Mouse (Mus musculus): Measurements from ENCODE around the gene Ubc.

Ubc gene

DNA sequence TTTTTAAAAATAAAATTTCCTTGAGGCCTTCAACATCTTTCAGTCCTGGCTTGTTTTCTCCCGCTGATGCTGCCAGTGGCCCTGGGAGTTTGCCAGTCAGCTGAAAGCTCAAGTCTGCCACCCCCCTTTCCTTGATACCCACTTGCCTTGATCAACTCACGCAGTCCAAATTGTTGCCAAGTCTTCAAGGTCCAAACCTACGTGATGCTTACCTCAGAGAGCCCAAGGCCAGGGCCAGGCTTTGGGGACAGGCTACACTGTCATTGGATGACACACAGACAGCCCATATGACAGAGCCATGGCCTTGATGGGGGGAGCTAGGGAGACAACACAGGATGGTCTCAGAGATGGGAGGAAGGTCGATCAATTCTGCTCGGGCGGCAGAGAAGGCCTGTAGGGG is 45.7 kb downstream of the Ubc start:
- no peak for DNase-seq

GRCm38 (mm10) chr5:125341459-125342090 is 48.4 kb downstream of the Ubc start:
- no peak for DNase-seq

- peak; percentile 89 for DNase-seq
Measured at GRCm38 (mm10) chr5:125340547-125341262, 49.3 kb downstream of the Ubc start, which contains the start of gene Scarb1. Gene Scarb1 (minus strand): TSS chr5:125341094.

GRCm38 (mm10) chr5:125339851-125340531 is 50.0 kb downstream of the Ubc start:
- no peak for DNase-seq

- DNase-seq = peak; percentile 37
Measured at GRCm38 (mm10) chr5:125339108-125339751, 50.8 kb downstream of the Ubc start.

- DNase-seq = no peak
Measured at GRCm38 (mm10) chr5:125337526-125337925, 52.5 kb downstream of the Ubc start.

GRCm38 (mm10) chr5:125337012-125337411 is 53.0 kb downstream of the Ubc start:
- DNase-seq = no peak
